Mouse (Mus musculus) cerebellum, adult 2 months (tissue): Measurements from ENCODE around the gene Smyd2.

ENCODE experiments used
- CTCF ChIP-seq: fragments of 200-500 bp; IDR thresholded peaks from 2 replicates; pipeline ENCODE4 v1.5.1; 2011; ENCODE audit warnings: low read depth, mild to moderate bottlenecking, control low read depth, low read length, moderate library complexity, borderline replicate concordance; ENCODE audit not compliant: insufficient read depth
- POLR2A ChIP-seq: fragments of 200-500 bp; IDR thresholded peaks from 2 replicates; pipeline ENCODE4 v1.6.1; 2011; ENCODE audit warnings: low read length, control low read depth, borderline replicate concordance; ENCODE audit not compliant: insufficient read depth

GRCm38 (mm10) chr1:189860112-189860941 is 61.8 kb downstream of the Smyd2 start:
- TF ChIP-seq CTCF: no peak
- TF ChIP-seq POLR2A: no peak
